Mouse (Mus musculus) ES-E14 (cell line): Measurements from ENCODE around the gene St6galnac5.

Experiments
- CHD2 ChIP-seq: IDR thresholded peaks from 2 replicates; pipeline ENCODE4 v1.6.1; 2014; ENCODE audit warnings: mild to moderate bottlenecking, low read depth, low read length, inconsistent platforms
- HCFC1 ChIP-seq: IDR thresholded peaks from 2 replicates; pipeline ENCODE4 v1.6.1; 2012; ENCODE audit warnings: low read length, inconsistent platforms, borderline replicate concordance; ENCODE audit not compliant: insufficient read depth

DNA sequence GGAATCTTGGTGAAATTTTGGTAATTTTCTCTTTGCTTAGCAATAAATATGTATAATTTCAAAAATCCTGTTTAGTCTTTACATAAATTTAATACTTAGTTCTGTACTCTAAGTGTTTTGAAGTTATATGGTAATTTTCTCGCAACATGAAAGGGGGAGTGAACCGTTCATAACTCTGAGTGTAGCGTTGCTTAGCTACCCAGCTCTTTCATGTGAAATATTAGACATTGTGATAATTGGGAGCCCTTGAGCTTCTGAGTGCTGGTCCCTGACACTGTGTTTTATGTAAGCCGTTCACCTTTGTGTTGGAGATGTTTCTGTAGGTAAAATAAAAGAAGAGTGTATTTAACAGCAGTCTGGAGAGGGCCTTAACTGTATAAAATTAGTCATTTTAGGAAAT, 202.2 kb downstream of the St6galnac5 start:
- TF ChIP-seq HCFC1 (no peak), CHD2 (no peak)
